Mouse (Mus musculus): Measurements from ENCODE around the gene Sp9.

The Sp9 gene

DNA sequence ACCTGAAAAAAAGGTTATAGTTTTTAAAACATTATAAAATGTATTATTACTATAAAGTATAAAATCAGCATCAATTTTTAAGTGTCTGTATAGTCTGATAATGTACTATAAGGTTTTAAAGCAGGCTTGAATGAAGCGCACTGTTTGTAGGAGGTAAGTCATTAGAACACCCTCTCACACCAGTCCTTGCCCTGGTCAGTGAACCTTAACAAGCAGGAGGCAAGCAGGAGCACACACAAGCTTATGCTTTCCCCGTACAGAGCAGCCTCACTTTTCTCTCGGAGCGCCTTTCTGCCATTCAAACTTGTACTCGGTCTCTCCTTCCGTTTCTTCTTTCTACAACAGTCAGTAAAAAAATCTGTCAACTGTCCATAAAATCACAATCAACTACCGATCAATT is 34.3 kb downstream of the Sp9 start:
- CTCF ChIA-PET = interaction anchor here (0.5 kb wide), 1 partner anchor 12 kb away, joined by 4 read pairs; no protein-coding TSS in a partner anchor

DNA sequence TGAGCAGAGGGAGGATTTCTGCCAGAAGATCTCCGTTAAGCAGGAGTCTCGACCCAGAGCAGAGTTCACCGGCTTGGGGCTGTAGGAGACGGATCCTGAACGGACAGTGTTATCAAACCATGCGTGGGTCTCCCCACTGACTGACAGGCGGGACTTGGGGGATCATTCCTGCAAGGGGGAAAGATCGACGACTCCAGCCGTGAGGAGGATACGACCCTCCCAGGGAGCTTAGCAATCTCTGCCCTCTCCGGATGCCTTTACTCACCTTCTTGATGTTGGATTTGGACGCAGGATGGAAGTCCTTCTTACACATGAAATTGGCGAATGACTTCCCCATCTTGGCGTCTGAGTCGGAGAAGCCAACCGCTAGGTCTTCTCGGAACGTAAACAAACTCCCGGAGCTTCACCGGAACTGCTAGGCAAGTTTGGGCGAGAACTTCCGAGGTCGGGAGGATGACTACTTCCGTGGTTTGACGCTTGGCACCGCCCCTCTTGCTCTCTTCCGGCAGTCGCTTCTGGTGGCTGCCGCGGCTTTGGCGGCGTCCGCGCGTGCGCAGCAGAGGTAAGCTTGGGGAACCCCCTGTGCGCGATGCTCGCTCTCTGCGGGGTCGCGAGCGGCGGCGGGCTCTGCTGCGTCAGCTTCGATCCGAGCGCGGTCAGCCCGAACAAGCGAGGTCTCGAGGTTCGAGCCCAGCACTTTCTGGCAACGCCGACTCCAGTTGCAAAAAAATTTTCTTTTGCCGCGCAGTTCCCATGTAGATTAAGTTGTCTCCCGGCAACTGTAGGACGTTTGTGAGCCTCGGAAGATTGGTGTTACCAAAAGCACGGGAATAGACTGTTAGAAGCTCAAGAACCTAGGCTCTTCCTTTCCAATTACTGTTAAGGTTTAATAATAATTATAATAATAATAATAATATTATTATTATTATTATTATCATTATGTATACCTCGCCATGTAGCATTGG is 40.7 kb downstream of the Sp9 start, which contains the start of the genes Scrn3 and Cir1:
TSS of gene Scrn3 (plus strand) at position 450 of the 965 bp plus-strand sequence.
TSS of gene Cir1 (minus strand) at position 550 of the 965 bp plus-strand sequence.
- CTCF ChIA-PET = interaction anchor here (0.6 to 0.7 kb wide), 3 partner anchors 24 to 200 kb away, joined by 3 to 5 read pairs (median 3); no protein-coding TSS in a partner anchor

DNA sequence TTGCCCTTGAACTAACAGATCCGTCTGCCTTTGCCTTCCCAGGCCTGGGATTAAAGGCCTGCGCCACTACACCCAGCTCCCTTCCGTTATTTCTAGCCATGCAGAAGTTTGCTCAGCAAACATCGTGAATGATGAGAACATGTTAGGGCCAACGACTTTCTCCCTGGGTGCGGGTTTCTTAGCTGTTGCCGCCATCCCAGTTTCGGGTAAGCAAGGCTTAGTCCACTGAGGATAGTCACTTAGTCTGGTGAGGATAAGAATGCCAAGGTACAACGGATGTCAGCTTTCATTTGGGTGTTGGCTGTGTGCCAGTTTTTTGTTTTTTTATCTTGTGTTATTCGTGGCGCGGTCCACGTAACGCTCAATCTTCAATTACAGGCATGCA is 41.4 kb downstream of the Sp9 start:
- CTCF ChIA-PET = interaction anchor here (0.6 to 0.7 kb wide), 2 partner anchors 23 to 73 kb away, joined by 3 read pairs; no protein-coding TSS in a partner anchor

DNA sequence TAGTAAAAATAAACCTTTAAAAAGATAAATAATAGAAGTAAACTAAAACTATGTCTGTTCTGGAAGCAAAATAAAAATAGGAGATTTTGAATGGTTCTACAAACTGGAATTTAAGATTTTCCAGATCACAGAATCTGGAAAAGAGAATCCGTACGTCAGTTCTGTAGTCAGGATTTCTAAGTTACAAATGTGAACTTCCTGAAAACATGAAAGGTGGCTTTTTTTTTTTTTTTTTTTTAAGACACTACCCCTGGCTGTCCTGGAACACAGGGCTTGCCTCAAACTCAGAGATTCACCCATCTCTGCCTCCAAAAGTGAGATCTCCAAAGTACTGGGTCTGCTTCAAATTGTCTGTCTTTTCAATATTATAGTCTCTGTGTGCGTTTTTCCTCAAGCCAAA is 42.6 kb downstream of the Sp9 start:
- CTCF ChIA-PET = no interaction called here

DNA sequence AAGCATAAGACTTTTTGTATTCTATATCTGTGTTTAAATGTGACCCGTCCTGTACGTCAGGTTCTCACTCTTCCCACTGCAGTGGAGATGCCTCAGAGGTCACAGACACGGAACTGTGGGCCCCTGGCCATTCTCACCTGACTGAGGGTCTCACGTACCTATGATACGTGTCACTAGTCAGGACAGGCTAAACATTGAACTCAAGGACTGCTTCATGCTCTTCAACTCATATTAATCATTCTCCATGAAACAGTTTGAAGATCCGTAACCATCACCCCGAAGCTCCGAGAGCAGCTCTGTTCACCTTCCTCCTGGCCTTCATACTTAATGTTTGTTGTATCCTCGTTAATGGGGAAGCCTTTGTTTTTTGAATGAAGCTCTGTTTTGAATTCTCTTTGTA is 45.7 kb downstream of the Sp9 start:
- CTCF ChIA-PET = interaction anchor here (0.7 kb wide), 1 partner anchor 11 kb away, joined by 4 read pairs; no protein-coding TSS in a partner anchor

DNA sequence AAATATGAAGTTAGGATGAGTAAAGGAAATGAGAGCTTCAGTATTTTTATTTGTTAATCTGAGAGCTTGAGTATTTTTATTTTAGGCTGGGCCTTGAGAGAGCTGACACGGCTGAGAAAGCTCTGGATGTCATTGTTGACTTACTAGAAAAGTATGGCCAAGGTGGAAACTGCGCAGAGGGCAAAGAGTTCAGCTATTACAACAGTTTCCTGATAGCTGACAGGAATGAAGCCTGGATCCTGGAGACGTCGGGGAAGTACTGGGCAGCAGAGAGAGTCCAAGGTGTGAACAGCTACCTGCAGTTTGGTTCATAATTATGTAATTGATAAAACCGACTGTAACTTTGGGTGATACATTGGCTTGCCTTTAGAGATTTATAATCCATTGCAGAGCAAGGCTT is 47.5 kb downstream of the Sp9 start:
- CTCF ChIA-PET = interaction anchor here (0.7 kb wide), 1 partner anchor 121 kb away, joined by 3 read pairs; no protein-coding TSS in a partner anchor

DNA sequence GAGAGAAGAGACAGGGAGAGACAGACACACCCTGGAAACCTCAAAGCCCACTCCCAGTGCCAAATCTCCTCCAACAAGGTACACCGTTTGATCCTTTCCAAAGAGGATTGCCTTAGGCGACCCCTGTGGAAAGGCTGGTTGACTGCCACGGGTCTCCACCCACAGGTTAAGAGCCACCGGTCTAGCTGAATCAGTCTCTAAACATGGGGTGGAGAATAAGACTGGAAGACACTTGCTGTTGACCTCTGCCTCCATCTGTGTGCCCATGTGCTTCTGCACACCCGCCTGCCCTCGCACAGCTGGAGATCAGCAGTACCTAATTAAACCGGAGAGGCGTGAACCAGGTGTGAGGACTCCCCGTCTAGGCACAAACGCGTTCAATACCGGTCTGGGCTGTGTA is 51.3 kb downstream of the Sp9 start:
- CTCF ChIA-PET = no interaction called here

DNA sequence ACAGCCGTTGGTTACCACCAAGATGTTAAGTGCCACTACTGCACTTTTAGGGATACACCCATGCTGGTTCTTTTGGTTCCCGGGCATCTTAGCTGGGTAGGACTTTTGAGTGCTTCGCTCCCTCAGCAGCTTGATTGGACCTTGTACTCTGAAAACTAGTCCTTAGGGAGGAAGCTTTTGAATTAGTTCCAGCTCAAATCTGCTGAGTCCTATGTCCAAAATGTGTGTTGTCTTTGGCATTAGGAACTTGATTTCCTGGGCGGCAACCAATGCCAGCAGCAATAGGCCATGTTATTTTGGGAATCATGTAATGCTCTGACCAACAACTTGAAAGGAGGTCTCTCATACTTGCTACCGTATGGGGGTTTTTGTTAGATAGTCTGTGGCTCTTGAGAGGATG is 54.1 kb downstream of the Sp9 start:
- CTCF ChIA-PET = no interaction called here
